9 mouse cellular contexts compared by ENCODE assay signal in the genomic region with DNA sequence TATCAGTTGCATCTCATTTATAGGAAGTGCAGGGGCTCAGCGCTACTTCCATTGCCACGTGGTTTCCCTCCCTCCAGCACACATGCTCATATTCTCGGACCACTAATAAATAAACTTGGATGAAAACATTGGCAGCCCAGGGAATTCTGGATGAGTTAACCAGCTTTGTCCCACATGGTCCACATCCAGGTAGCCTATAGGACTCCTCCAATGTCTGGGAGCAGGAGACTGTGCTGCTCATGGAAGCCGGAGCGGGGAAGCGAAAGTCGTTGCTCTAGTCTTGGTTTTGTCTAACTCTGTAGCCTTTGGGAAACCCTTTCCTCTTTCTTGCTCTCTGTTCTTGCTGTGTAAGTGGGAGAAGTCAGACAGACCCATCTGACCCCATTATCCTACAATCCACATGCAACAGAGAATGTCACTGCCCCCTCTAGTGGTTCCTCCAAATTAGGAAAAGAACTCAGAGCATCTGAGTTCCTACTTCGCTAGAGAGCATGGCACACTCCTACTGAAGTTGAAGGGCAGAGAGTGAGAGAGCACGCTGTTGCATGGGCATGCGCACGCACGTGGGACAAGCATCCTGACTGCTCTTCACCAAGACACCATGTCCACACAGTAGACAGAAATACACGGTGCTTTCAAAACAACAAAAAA. TPM values are rescaled to one million over a fixed set of nuclear protein-coding genes. Genes with fewer than 3 reads are reported as not detected.
DNase-seq lines count a peak whose midpoint lies in the region; ATAC-seq lines count a peak whose summit lies in the region.
"Had no signal": no experiment of that assay in that cellular context is flagged by ENCODE, and none has a peak within 500 bp of the region (broad histone marks: within the 10 kb centered on the region; RNA-seq: fewer than 3 reads in every experiment).

No protein-coding gene starts in this region.

- no peak overlapping the region for H3K9ac ChIP-seq in kidney, embryonic 14.5 days (ENCODE audit: low read depth, low read length)
- H3K9ac ChIP-seq: embryonic facial prominence, embryonic 13.5 days; limb, embryonic 12.5 days had no signal

- ATAC-seq in kidney, embryonic 14.5 days (ENCODE audit: low FRiP score, low TSS enrichment) = peak; percentile 80; the same call in 1 of the 2 replicates

- no peaks in the 10 kb centered on the region for H3K27me3 ChIP-seq in kidney, embryonic 14.5 days (ENCODE audit: control insufficient read depth, insufficient read depth, low read length)
- H3K27me3 ChIP-seq: embryonic facial prominence, embryonic 13.5 days; limb, embryonic 12.5 days had no signal

- 63% methylated on average over 13 of the region's 13 CpGs for WGBS in kidney, embryonic 14.5 days

- no peak for DNase-seq in kidney, adult 11 months
- DNase-seq in Muller cell, postnatal 12 days (ENCODE audit: inconsistent ontology term) = peak; percentile 35
- peak; percentile 77 for DNase-seq in embryo, embryonic 11 days
- peak; percentile 32 to 59 for DNase-seq in layer of hippocampus, postnatal 10 days (ENCODE audit: low spot score in 2 of 2)
- DNase-seq in retina, postnatal 1 day = peak; percentile 77
- DNase-seq in spleen, postnatal 10 days (ENCODE audit: low spot score in 2 of 2) = no peak

- no peak overlapping the region for H3K4me3 ChIP-seq in kidney, embryonic 14.5 days (ENCODE audit: low read length)
- H3K4me3 ChIP-seq: embryonic facial prominence, embryonic 13.5 days; limb, embryonic 12.5 days had no signal

- H3K4me2 ChIP-seq in kidney, embryonic 14.5 days (replicated peaks; ENCODE audit: low read depth, low read length) = no peak overlapping the region
- H3K4me2 ChIP-seq: embryonic facial prominence, embryonic 13.5 days; limb, embryonic 12.5 days had no signal

- no peak overlapping the region for H3K27ac ChIP-seq in kidney, embryonic 14.5 days (ENCODE audit: low read depth, low read length)
- H3K27ac ChIP-seq: embryonic facial prominence, embryonic 13.5 days; limb, embryonic 12.5 days had no signal

- no peaks in the 10 kb centered on the region for H3K9me3 ChIP-seq in kidney, embryonic 14.5 days (ENCODE audit: control insufficient read depth, low read length)
- H3K9me3 ChIP-seq: embryonic facial prominence, embryonic 13.5 days; limb, embryonic 12.5 days had no signal

- H3K36me3 ChIP-seq in kidney, embryonic 14.5 days (ENCODE audit: control insufficient read depth, insufficient read depth, low read length) = no peaks in the 10 kb centered on the region
- H3K36me3 ChIP-seq: embryonic facial prominence, embryonic 13.5 days; limb, embryonic 12.5 days had no signal

- H3K4me1 ChIP-seq in kidney, embryonic 14.5 days (ENCODE audit: control insufficient read depth, insufficient read depth, low read length) = no peaks in the 10 kb centered on the region
- H3K4me1 ChIP-seq: limb, embryonic 12.5 days had no signal

RNA-seq across cellular contexts. Expression of a gene that starts 16.7 kb away (rescaled TPM):
- 13.0 and 21.9 TPM in 2 replicates for polyA plus RNA-seq in kidney, embryonic 14.5 days (2014; fragmentation: Nextera tagmentation; extraction: Ambion mirVana)
- total RNA-seq in layer of hippocampus, postnatal 10 days (2021) = 10 to 100 TPM; 54.6 to 58.5 TPM

Comparison
In these comparisons a context has a peak if more than half of its experiments do, and no peak if none do; other contexts are left out.
1. DNase-seq: peak in Muller cell, postnatal 12 days (single experiment), embryo, embryonic 11 days (single experiment), layer of hippocampus, postnatal 10 days (2 of 2) and retina, postnatal 1 day (single experiment); none in kidney, adult 11 months (single experiment) and spleen, postnatal 10 days (0 of 2).